Mouse (Mus musculus) hindlimb bud, embryonic 11.5 days (tissue): Measurements from ENCODE around the gene Ntn5.

Experiments
- DNase-seq: peaks from one replicate; pipeline ENCODE4 v3.0.0-alpha.2; 2012; ENCODE audit warnings: low read depth, low spot score; ENCODE audit errors: extremely low spot score

Gene Ntn5

GRCm38 (mm10) chr7:45711316-45712021 lies 27.6 kb downstream of the Ntn5 start:
- no peak for DNase-seq

- DNase-seq, result no peak
Observed at GRCm38 (mm10) chr7:45712022-45712757, 28.4 kb downstream of the Ntn5 start.

GRCm38 (mm10) chr7:45713396-45713795 lies 29.6 kb downstream of the Ntn5 start:
- no peak for DNase-seq

DNA sequence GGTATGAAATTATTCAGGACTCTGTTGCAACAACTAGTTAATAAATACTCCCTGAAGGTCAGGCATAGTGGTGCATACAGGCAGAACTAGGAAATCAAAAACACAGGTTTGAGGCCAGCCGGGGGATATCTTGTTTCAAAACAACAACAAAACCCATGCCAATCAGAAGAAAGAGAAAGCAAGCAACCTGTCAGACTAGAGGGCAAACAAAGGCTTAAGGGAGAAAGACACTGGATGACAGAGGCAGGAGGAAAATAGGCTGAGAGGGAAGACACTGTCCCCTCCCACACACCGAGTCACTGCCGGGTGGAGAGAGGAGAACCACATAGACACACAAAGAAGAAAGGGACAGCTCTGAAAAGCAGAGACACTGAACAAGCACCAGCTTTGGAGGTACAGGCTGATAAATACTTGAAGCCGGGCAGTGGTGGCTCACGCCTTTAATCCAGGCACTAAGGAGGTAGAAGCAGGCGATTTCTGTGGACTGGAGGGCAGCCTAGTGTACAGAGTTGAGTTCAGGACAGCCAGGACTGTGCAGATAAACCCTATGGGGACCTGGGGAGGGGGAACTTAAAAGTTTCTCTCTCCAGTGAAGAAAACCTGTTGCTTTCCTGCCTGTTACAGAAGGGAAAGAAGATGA lies 30.2 kb downstream of the Ntn5 start:
- no peak for DNase-seq

DNA sequence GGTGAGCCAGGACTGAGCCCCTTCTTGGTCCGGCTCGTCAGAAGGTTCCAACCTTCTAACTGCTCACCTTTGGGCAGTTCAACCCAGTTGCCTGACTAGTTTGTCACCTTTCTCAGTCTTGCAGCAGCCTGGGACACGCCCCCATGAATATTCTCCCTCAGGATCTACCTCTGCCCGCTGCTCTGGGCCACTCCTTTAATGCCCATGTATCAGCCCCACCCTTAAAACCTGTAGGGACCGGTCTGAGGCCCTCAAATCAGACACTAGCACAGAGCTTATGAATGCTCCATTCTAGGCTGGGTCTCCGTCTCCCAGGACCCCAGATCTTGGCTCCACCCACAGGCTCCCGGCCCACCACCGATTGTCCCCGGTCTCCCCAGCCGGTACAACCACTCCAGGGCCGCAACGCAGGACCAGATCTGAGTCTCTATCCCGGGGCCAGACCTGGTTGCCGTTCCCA lies 30.8 kb downstream of the Ntn5 start:
- no peak for DNase-seq

- no peak for DNase-seq
Observed at GRCm38 (mm10) chr7:45715090-45715708, 31.4 kb downstream of the Ntn5 start, which contains the start of gene Rpl18. Gene Rpl18 (plus strand): TSS chr7:45715457.

- DNase-seq, result no peak
Observed at GRCm38 (mm10) chr7:45715741-45716459, 32.1 kb downstream of the Ntn5 start.

DNA sequence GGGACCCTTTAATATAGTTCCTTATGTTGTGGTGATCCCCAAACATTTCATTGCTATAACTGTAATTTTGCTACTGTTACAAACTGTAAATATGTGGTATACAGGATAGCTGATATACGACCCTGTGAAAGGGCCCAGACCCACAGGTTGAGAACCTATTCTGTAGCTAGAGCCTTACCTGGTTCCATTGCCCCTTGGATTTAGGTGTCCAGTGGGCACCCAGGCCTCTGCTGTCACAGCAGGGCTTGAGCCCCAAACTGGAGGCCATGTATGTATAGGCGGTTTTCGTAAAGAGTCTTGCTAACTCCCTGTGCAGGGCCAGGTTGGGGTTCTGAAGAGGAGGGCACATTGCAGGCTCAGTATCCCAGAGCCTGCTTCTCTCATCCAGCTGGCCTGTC lies 32.6 kb downstream of the Ntn5 start:
- no peak for DNase-seq

- no peak for DNase-seq
Observed at GRCm38 (mm10) chr7:45716952-45717917, 33.4 kb downstream of the Ntn5 start.

- peak; percentile 99 for DNase-seq
Observed at GRCm38 (mm10) chr7:45717918-45718297, 34.1 kb downstream of the Ntn5 start, which contains the start of gene Sphk2. Gene Sphk2 (minus strand): TSS chr7:45718002.

GRCm38 (mm10) chr7:45718331-45718730 lies 34.5 kb downstream of the Ntn5 start:
- no peak for DNase-seq

DNA sequence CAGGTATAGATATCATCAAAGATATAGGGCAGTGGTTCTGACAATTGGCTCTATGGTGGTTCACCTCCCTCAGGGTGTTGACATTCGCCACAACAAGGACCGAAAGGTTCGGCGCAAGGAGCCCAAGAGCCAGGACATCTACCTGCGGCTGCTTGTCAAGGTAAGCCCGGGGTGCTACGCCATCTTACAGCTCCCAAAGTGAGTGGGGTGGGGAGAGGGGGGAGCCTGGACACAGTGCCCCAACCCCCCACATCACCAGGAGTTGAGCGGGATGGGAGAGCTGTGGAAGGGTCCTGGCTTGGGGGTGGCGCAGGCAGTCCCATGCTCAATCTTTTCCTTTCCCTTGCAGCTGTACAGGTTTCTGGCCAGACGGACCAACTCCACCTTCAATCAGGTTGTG lies 35.4 kb downstream of the Ntn5 start:
- no peak for DNase-seq

- DNase-seq, result no peak
Observed at GRCm38 (mm10) chr7:45719738-45720412, 36.1 kb downstream of the Ntn5 start.

DNA sequence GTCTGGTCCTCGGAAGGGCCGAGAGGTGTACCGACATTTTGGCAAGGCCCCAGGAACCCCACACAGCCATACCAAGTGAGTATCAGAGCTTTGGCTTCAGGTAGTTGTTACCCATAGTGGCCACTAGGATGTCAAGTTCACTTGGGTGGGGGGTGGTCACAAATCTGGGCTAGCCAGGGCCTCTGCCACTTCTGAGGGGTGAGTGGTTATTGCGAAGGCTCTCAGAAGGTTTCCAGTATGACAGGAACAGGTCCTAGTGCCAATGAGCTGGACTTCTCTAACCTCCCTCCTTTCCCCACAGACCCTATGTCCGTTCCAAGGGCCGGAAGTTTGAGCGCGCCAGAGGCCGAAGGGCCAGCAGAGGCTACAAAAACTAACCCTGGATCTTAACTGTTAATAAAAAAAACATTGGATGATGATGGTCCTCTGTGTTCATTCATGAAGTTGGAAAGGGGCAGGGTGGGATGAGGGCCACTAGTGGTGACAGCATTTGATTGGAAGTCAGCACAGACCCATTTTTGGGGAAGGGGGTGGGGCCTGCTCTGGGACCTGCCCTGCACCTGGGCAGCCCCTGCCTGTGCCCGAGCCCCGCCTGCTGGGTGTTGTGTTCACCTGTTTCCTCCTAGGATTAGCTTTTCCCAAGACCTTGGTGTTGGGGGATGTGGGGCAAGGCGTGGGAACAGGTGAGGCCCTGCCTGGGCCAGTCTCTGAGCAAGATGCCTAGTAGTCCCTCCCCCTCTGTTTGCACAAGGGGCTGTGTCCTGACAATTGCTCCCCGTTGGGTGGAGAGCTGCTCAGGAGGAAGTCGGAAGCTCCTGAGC lies 36.8 kb downstream of the Ntn5 start, which contains the start of gene Fam83e:
Gene Fam83e (plus strand): TSS at position 800 of the 821 bp plus-strand sequence.
- no peak for DNase-seq

GRCm38 (mm10) chr7:45721234-45721571 lies 37.4 kb downstream of the Ntn5 start:
- DNase-seq, result no peak

- DNase-seq, result no peak
Observed at GRCm38 (mm10) chr7:45721642-45722347, 38.0 kb downstream of the Ntn5 start.

DNA sequence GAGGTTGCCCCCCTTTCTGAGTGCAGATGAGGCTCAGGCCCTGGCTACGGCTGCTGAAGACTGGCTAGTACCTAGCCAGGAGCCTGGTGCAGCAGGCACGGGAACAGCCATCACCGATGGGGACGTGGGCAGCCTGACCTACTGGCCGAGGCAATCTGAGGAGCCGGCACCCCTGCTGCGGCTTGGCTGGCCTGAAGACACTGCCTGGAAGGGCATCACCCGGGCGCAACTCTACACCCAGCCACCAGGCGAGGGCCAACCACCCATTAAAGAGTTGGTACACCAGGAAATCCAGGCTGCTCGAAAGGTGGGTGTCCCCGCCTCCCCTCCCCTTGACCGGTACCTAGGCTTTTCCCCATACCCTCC lies 38.5 kb downstream of the Ntn5 start:
- no peak for DNase-seq

- DNase-seq, result no peak
Observed at GRCm38 (mm10) chr7:45723301-45723700, 39.5 kb downstream of the Ntn5 start.
